Mouse (Mus musculus) heart, postnatal 14 days (tissue): Measurements from ENCODE around the gene Aacs. TPM values are rescaled to one million over a fixed set of nuclear protein-coding genes. Genes with fewer than 3 reads are reported as not detected.

Source experiments
- DNase-seq, 2 experiments: peaks; one replicate each; pipeline ENCODE4 v3.0.0; 2021 to 2022
- intact Hi-C: fragments of 180-260 bp; cut with DNase I; formaldehyde crosslinking; loops from one replicate; pipeline ENCODE4 v1.15.1; 2025
- microRNA-seq, 2 experiments: library from miRNA; unstranded; fragments of <30 nt; microRNA quantifications; one replicate each; pipeline ENCODE4 v1.2.0; 2021 to 2022
- total RNA-seq, 2 experiments: library from RNA; stranded (reverse); gene quantifications; 2 replicates each; pipeline ENCODE4 v1.2.3; 2021

The Aacs gene
- total RNA-seq, 2 experiments from 2014 or later, result 4.0 to 4.8 TPM

DNA sequence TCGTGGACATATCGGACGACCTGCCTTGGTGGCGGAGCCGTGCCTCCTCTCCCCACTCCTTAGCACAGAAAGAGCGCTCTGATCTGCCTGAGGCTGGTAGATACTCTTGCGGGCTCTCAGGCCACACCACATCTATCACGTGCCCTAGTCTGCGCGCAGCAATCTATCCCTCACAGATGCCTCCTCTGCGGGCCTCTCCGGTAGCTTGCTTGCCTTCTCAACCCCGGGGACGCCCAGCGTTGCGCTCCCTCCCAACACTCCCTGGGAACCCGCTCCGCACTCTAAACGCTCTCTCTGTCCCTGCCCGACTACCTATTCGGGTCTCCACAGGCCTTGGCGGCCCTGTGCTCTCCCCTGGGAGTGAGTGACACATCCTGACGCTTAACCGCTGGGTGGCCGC is 56.0 kb downstream of the Aacs start, which contains the start of gene Tmem132b:
Gene Tmem132b, plus strand, starts transcription at position 141 of the 400 bp plus-strand sequence.
- intact Hi-C loops, result no loop called here
- no peak for DNase-seq

GRCm38 (mm10) chr5:125532191-125532544 is 56.6 kb downstream of the Aacs start:
- peak; percentile 31 to 42 for DNase-seq
- intact Hi-C loops, result no loop called here

DNA sequence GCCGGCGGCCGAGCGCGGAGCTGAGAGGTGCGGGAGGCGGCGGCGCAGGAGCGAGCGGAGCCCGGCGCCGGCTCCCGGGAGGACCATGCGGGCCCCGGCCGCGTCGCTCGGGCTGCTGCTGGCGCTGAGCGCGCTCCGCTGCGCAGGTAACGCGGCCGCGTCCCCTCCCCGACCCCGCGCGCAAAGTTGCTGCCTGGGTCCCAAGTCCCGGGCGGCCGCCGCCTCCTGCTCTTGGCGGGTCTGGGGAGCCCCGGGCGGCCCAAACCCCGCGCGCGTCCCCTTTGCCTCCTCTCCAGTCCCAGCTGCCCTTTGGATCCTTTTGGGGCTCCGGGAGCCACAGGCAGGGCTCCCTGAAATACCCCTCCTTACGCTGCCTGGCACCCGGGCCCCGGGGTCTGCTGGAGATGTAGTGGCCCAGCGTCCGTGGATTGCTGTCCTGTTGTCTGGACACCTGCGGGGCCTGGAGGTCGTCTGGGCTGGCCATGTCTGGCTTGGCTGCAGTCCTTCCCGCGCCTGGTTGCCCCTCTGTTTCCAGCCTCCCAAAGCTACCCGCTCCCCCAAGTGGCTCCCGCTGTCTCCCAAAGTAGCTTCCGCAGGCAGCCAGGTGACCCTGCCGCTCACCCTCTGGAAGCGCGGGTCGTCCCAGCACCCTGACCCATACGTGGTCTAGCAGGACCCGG is 57.1 kb downstream of the Aacs start:
- DNase-seq, result no peak
- intact Hi-C loops, result no loop called here

- no peak for DNase-seq
- intact Hi-C loops, result no loop called here
These were observed 57.7 kb downstream of the Aacs start for GRCm38 (mm10) chr5:125533225-125533900.

DNA sequence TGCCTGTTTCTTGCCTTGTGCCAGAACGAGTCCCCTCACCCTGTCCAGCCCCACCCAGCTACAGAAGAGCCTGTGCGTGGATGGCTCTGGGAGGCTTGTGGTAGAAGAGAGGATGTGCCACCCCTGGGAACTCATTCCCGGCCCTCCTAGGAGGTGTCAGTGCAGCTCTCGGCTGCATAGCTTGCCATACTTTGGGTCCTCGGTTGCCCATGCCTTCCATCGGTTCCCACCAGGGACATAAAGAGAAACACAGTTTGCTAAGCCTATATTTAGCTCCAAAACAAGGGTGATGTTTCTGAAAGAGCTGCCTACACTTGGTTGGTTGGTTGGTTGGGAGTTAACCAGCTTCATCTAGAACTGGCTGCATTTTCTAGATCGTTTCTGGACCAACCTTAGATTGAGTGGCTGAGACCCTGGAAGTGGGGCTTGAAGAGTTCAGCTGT is 58.6 kb downstream of the Aacs start:
- intact Hi-C loops, result no loop called here
- DNase-seq, result no peak

- intact Hi-C loops, result no loop called here
- DNase-seq, result no peak
These were observed 59.2 kb downstream of the Aacs start for GRCm38 (mm10) chr5:125534611-125535324.

DNA sequence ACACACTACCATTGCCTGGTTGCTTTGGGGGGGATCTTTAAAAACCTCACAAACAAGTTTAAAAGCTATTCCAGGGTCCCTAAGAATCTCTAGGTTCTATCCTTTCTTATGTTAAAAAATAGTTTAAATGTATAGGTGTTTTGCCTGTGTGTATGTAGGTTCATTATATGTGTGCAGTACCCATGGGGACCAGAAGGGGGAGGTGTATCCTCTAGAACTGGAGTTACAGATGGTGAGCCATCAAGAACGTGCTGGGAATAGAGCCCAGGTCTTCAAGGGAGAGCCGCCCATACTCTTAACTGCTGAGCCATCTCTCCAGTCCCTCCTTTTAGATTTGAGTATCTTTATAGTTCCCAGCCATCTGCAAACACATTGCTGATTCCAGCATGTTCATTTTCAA is 69.5 kb downstream of the Aacs start:
- intact Hi-C loops, result no loop called here
- DNase-seq, result no peak

- no peak for DNase-seq
- intact Hi-C loops, result no loop called here
These were observed 70.7 kb downstream of the Aacs start for GRCm38 (mm10) chr5:125546293-125546692.

GRCm38 (mm10) chr5:125549750-125550489 is 74.3 kb downstream of the Aacs start:
- intact Hi-C loops, result no loop called here
- DNase-seq, result no peak

DNA sequence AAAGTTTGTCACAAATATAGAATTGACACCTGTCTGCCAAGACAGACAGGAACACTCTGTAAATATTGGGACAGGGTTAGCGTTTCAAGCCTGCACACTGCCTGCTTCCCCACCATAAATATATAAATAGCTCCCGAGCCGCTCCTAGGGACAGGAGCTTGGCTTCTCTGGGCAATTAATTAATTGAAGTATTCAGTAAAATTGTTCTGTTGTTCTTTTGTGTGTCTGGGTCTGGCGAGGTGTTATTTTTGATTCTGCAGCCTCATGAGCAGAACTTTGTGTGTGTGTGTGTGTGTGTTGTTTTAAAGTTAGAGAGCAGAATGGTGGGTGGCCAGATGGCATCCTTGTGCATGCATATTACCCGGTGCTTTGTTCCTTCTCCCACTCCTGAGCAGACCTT is 80.1 kb downstream of the Aacs start:
- intact Hi-C loops, result no loop called here
- DNase-seq, result no peak

DNA sequence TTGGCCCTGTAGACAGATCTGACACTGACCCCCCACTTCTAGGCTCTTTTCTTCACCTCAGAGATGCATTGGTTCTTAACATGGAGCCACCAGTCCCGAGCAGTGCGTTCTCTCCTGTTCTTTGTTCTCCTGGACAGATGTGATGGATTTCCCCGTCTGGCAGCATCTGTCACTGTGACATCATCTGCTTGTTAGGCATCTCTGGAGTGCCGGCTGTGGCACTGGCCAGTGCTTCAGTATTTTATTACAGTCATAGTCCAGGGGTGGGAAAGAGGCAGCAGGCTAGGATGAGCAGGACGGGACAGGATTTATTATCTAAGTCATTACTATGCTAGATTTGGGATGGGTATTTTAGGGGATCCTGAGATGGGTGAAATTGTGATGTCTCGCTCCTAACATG is 87.9 kb downstream of the Aacs start:
- intact Hi-C loops, result no loop called here
- no peak for DNase-seq

GRCm38 (mm10) chr5:125565725-125566124 is 90.1 kb downstream of the Aacs start:
- DNase-seq, result no peak
- intact Hi-C loops, result no loop called here

Small RNA genes within 50 kb of the gene (microRNA-seq; reads per million reads assigned to microRNA genes)
- 0 reads per million in 2 experiments for gene Gm27551

Other genes starting within 250 kb of the Aacs start
- gene Scarb1, start 134.7 kb upstream of the Aacs start, total RNA-seq, result 10 to 100 TPM; 60.1 to 77.5 TPM
- gene Gm10382, start 86.5 kb upstream of the Aacs start, total RNA-seq, result under 1 TPM in 1 of 2 experiments, not detected in 1; 0.24 TPM
- 1,000 to 10,000 TPM in 1 of 2 experiments, 100 to 1,000 TPM in 1; 947 to 1,009 TPM for gene Ubc, start 85.6 kb upstream of the Aacs start, total RNA-seq
- gene Dhx37, start 41.7 kb upstream of the Aacs start, total RNA-seq, result 10 to 100 TPM; 10.8 to 11.5 TPM
- gene Bri3bp, start 34.2 kb upstream of the Aacs start, total RNA-seq, result 10 to 100 TPM; 48.0 to 62.4 TPM
- gene Tmem132b, start 56.0 kb downstream of the Aacs start, total RNA-seq, result not detected